Mouse (Mus musculus) liver, adult 2 months (tissue): ENCODE measurements around the gene Auts2. TPM values are rescaled to one million over a fixed set of nuclear protein-coding genes. Genes with fewer than 3 reads are reported as not detected.

ENCODE experiments used
- DNase-seq: peaks from one replicate; pipeline ENCODE4 v3.0.0-alpha.2; 2011; ENCODE audit warnings: low read depth, low spot score; ENCODE audit errors: extremely low read depth
- H3K27ac ChIP-seq: fragments of 200-500 bp; replicated peaks from 2 replicates; pipeline ENCODE4 v1.5.1; 2012; ENCODE audit warnings: low read depth, mild to moderate bottlenecking, control low read depth, inconsistent platforms, low read length; ENCODE audit not compliant: insufficient read depth
- H3K27me3 ChIP-seq: fragments of 200-500 bp; 2 replicates; pipeline ENCODE4 v1.6.1; 2012; ENCODE audit warnings: mild to moderate bottlenecking, moderate library complexity, low read length, inconsistent platforms; ENCODE audit not compliant: control insufficient read depth, insufficient read depth
- H3K36me3 ChIP-seq: fragments of 200-500 bp; 2 replicates; pipeline ENCODE4 v1.6.1; 2012; ENCODE audit warnings: low read length, inconsistent platforms; ENCODE audit not compliant: control insufficient read depth, insufficient read depth
- H3K4me1 ChIP-seq: fragments of 200-500 bp; 2 replicates; pipeline ENCODE4 v1.6.1; 2011; ENCODE audit warnings: low read length; ENCODE audit not compliant: control insufficient read depth, insufficient read depth
- H3K4me3 ChIP-seq: fragments of 200-500 bp; 2 replicates; pipeline ENCODE4 v1.5.1; 2011; ENCODE audit warnings: low read depth, mild to moderate bottlenecking, control low read depth, low read length, moderate library complexity; ENCODE audit not compliant: insufficient read depth
- H3K79me2 ChIP-seq: fragments of 200-500 bp; 2 replicates; pipeline ENCODE4 v1.6.1; 2012; ENCODE audit warnings: inconsistent platforms, mild to moderate bottlenecking, low read length, moderate library complexity; ENCODE audit not compliant: control insufficient read depth, insufficient read depth
- H3K9ac ChIP-seq: fragments of 200-500 bp; 2 replicates; pipeline ENCODE4 v1.6.1; 2012; ENCODE audit warnings: low read depth, mild to moderate bottlenecking, control low read depth, inconsistent platforms, low read length
- CTCF ChIP-seq: fragments of 200-500 bp; IDR thresholded peaks from 2 replicates; pipeline ENCODE4 v1.5.1; 2011; ENCODE audit warnings: low read depth, low read length, control low read depth
- POLR2A ChIP-seq: fragments of 200-500 bp; IDR thresholded peaks from 2 replicates; pipeline ENCODE4 v1.6.1; 2011; ENCODE audit warnings: low read length, control low read depth; ENCODE audit not compliant: insufficient read depth; ENCODE audit errors: extremely low read depth
- WGBS: fragments of 180-500 bp; shearing (Covaris S2); methylation state at CpG from one replicate; pipeline ENCODE4 v1.1.7; 2018; 5-methylcytosine and 5-hydroxymethylcytosine counted together
- polyA plus RNA-seq: library from polyadenylated mRNA; depleted of rRNA; stranded (reverse); fragments of >200 nt; gene quantifications from 2 replicates; pipeline ENCODE4 v1.2.3, GENCODE M21; 2012
- total RNA-seq: library from RNA; depleted of rRNA; stranded (reverse); fragments of >200 nt; gene quantifications from 2 replicates; pipeline ENCODE4 v1.2.3, GENCODE M21; 2014

Gene Auts2
- total and polyA plus RNA-seq, 2 experiments: 0.37 to 0.51 TPM

GRCm38 (mm10) chr5:132305354-132305934, 237.7 kb downstream of the Auts2 start:
- H3K4me1 ChIP-seq: peaks cover 4% of the 10 kb centered on the region
- H3K79me2 ChIP-seq: no peaks in the 10 kb centered on the region
- TF ChIP-seq POLR2A: no peak
- TF ChIP-seq CTCF: no peak
- WGBS: 87% methylated on average over 5 of the region's 5 CpGs
- no peak overlapping the region for H3K4me3 ChIP-seq
- DNase-seq: no peak
- H3K9ac ChIP-seq: no peak overlapping the region
- no peak overlapping the region for H3K27ac ChIP-seq
- H3K36me3 ChIP-seq: no peaks in the 10 kb centered on the region
- H3K27me3 ChIP-seq: no peaks in the 10 kb centered on the region

DNA sequence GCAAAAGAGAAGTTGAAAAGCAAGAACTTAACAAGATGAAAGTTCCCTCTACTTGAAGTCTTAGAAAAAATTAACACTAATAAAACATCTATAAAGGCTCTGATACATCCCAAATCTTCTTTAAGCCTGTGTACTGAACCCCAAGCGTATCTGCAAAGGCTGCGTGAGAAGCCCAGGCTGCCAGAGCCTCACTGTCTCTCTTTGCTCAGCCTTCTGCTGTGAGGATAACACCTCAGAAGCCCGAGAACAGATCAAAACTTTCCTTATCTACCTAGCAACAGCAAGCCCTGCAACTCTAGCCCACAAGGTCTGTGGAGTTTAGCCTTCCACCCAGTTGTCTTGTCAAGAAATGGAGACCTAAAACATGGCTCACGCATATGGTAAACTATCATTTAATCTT, 240.4 kb downstream of the Auts2 start:
- H3K27me3 ChIP-seq: no peaks in the 10 kb centered on the region
- 97% methylated on average over 4 of the region's 4 CpGs for WGBS
- H3K27ac ChIP-seq: no peak overlapping the region
- H3K4me1 ChIP-seq: peaks cover 4% of the 10 kb centered on the region
- no peak overlapping the region for H3K9ac ChIP-seq
- H3K36me3 ChIP-seq: no peaks in the 10 kb centered on the region
- DNase-seq: no peak
- no peak overlapping the region for H3K4me3 ChIP-seq
- TF ChIP-seq CTCF (no peak), POLR2A (no peak)
- no peaks in the 10 kb centered on the region for H3K79me2 ChIP-seq

DNA sequence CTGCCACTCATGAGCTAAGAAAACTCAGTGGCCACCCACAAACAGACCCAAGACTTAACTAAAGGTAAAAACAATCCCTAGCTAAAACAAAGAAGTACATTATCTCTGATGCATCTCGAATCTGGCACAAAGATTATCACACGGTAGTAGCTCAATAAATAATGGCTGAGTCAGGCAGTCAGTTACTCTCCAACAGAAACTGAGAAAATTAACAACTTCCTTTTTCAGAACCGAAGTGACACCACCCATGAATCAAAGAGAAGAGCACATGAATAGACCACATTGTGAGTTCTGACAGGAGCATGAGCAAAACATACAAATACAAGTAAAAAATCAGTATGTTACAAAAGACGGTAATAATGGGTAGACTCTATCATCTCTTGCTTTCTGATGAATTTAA, 242.3 kb downstream of the Auts2 start:
- Histone ChIP-seq H3K27me3 (no peaks in the 10 kb centered on the region), H3K27ac (no peak overlapping the region), H3K9ac (no peak overlapping the region), H3K4me3 (no peak overlapping the region), H3K4me1 (peaks cover 4% of the 10 kb centered on the region), H3K79me2 (no peaks in the 10 kb centered on the region), H3K36me3 (no peaks in the 10 kb centered on the region)
- no peak for DNase-seq
- no peak for TF ChIP-seq CTCF
- no peak for TF ChIP-seq POLR2A
- WGBS: 68% methylated on average over 4 of the region's 4 CpGs

- no peak for TF ChIP-seq POLR2A
- TF ChIP-seq CTCF: no peak
- no peaks in the 10 kb centered on the region for H3K79me2 ChIP-seq
- no peak overlapping the region for H3K9ac ChIP-seq
- no peaks in the 10 kb centered on the region for H3K27me3 ChIP-seq
- 89% methylated on average over 4 of the region's 4 CpGs for WGBS
- no peak overlapping the region for H3K4me3 ChIP-seq
- DNase-seq: no peak
- H3K27ac ChIP-seq: no peak overlapping the region
- no peaks in the 10 kb centered on the region for H3K36me3 ChIP-seq
- H3K4me1 ChIP-seq: no peaks in the 10 kb centered on the region
Observed at GRCm38 (mm10) chr5:132299716-132300115, 243.4 kb downstream of the Auts2 start.

GRCm38 (mm10) chr5:132298996-132299395, 244.1 kb downstream of the Auts2 start:
- H3K4me1 ChIP-seq: no peaks in the 10 kb centered on the region
- H3K79me2 ChIP-seq: no peaks in the 10 kb centered on the region
- H3K27me3 ChIP-seq: no peaks in the 10 kb centered on the region
- H3K36me3 ChIP-seq: no peaks in the 10 kb centered on the region
- H3K4me3 ChIP-seq: no peak overlapping the region
- no peak for TF ChIP-seq POLR2A
- no peak for TF ChIP-seq CTCF
- no peak overlapping the region for H3K27ac ChIP-seq
- DNase-seq: no peak
- no peak overlapping the region for H3K9ac ChIP-seq

GRCm38 (mm10) chr5:132297309-132297708, 245.8 kb downstream of the Auts2 start:
- TF ChIP-seq POLR2A: no peak
- no peak for TF ChIP-seq CTCF
- 92% methylated on average over 7 of the region's 7 CpGs for WGBS
- no peaks in the 10 kb centered on the region for H3K27me3 ChIP-seq

More at GRCm38 (mm10) chr5:132297309-132297708, 245.8 kb downstream of the Auts2 start:
- Histone ChIP-seq H3K9ac (no peak overlapping the region), H3K79me2 (no peaks in the 10 kb centered on the region), H3K36me3 (no peaks in the 10 kb centered on the region), H3K4me1 (no peaks in the 10 kb centered on the region), H3K27ac (no peak overlapping the region), H3K4me3 (no peak overlapping the region)
- DNase-seq: no peak
